Mouse (Mus musculus) frontal cortex, postnatal 36 days (tissue): ENCODE measurements around the gene 4931406P16Rik.

Experiments used
- DNase-seq, 2 experiments: peaks; one replicate each; pipeline ENCODE4 v3.0.0; 2022; ENCODE audit warnings: low spot score in 2 of 2

4931406P16Rik gene

DNA sequence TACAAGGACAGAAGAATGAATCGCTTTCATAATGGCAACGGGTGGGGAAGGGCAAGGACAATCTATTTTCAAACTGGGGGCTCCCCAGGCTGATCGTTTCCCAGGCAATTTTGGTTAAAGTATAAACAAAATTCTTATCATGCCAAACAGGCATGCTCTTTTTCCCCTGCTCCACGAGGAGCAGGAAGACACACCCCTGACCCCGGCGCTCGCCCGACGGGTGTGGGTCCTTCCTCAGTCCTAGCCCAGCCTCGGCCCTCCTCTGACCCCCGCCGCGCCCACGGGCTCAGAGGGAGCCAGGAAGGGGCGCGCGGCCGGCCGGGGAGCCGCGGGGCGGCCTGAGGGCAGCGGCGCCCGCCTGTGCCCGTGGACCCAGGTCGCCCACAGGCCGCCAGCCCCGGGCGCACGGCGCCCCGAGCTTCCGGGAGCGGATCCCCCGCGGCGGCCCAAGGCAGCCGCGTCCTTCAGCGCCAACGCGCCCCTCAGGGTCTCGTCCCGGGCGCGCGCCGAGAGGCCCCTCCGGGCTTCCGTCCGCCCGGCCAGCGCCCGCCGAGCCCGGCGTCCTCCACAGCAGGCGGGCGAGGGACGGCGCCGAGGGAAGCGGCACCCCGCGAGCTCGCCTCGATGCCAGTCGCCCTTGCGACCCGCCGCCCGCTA, 437 bp downstream of the 4931406P16Rik start:
- DNase-seq = no peak

DNA sequence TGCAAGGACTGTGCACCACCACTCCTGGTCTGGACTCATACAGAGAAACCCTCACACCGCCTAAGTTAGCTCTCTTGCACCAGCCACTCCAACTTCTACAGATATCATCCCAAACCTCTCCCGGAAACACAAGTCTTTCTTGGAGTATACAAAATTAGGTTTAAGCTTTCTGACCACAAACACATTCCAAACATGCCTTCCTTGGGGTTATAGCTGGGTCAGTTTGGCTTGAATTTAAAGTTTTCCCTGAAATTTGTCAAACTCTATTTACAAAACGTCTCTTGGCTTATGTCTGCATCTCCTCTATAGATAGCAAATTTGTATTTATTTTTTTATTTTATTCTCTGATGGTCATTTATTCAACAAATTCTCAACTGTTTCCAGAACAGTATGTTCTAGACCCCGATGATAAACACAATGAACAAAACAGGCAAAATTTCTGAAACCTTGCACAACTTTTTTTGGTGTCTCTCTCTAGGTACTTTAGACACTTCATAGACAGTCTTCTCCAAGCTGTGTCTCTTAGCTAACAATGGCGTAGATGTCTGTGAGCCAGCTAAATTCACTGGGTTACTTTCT, 4.1 kb downstream of the 4931406P16Rik start:
- DNase-seq = no peak

DNA sequence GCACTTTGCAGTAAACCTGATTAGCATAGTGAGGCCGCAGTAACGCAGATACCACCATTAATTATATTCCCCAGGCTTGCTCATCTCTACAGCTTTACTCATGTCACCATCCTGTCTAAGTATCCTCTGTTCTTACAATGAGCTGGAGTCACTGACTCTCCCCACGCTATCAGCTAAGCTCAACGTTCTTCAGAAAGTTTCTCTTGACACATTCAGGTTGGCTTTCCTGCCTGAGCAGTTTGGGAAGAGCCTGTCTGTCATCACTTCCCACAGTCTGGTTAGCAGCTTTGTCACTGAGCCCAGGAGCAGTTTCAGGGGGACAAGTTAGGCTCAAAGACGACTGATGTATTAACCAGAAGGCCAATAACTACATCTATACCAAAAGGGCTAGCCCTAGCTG, 4.8 kb downstream of the 4931406P16Rik start:
- peak in 1 of 2 experiments; percentile 15 for DNase-seq

DNA sequence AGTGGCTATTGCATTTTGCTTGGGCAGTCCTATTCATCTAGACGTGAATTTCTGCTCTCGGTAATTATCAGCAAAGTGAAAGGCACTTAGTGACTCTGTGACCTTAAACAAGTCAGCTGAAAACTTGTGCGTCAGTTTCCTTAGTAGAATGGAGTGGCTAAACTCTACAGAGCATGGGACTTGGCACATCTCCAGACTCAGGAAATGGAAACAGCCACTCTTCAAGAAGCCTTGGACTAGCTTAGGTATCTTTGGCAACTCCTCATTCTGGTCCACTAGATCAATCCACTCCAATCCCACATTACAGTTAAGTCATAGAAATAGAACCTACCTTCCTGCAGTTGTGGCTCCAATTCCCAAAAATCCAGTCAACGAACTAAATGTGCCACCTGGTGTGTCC, 7.9 kb downstream of the 4931406P16Rik start:
- no peak for DNase-seq

DNA sequence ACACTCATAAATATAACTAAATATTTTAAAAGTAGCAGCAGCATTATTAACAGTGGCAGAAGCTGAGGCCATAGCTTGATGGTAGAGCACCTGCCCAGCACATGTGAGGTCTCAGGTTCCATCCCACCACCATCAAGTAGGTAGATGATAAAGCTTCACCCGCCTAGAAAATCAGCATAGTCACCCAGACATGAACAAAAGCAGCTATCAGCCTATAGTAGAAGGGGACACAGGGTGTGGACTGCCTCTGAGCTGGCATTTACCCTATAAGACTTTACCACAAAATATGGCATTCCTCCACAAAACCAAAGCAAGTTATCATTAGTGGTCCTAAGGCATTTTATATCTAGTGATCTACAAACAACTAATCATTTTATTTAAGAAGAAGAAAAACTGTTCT, 10.7 kb downstream of the 4931406P16Rik start:
- DNase-seq = no peak

DNA sequence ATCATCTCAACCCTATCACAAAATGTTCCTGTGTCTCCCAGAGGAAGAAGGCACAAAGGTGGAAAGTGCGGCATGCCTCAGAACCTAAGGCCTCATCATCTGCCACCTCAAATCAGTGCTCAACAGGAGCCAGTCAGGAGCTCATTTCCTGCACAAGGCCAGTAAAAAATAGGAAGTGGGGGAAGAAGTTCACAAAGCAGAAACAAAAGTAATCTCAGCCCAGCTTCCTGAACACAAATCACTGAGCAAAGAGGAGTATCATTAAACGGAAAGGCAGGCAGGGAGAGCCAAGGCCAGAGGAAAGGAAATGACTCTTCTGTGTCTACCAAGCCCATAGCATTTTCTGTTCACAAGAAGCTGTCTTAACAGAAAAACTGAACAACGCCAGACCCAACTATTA, 11.4 kb downstream of the 4931406P16Rik start:
- no peak for DNase-seq

DNA sequence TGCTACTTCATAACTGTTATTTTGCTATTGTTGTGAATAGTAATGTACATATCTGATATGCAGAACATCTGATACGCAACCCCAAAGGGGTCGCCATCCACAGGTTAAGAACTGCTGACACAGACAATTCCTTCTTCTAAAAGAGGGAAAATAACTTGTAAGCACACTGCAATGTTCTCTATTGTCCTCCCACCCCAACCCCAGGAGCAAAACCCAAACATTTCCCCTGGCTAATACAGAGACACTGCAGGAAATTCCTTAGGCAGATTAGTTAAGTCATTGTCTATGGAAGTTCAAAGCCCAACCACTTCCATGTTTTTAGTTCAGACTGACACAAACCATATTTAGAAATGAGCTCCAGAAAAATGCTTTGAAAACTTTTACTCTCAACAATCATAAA, 14.5 kb downstream of the 4931406P16Rik start:
- no peak for DNase-seq

DNA sequence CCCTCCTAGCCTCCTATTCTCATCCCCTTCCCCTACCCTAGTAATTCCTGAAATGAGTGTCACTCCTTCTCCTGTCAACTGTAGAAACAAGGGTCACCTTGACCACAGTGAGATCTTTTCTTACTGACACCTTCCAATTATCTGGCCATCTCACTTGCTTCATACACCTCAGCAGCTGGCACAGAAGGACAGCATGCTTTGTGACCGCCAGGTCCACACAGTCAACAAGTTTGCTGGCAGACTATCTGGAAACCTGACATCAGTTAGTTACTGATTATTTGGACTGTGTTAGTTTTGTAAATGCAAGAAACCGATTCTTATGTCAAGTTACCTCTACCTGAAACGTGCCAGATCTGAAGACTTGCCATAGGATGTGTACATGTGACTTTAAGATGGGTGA, 17.2 kb downstream of the 4931406P16Rik start:
- no peak for DNase-seq

DNA sequence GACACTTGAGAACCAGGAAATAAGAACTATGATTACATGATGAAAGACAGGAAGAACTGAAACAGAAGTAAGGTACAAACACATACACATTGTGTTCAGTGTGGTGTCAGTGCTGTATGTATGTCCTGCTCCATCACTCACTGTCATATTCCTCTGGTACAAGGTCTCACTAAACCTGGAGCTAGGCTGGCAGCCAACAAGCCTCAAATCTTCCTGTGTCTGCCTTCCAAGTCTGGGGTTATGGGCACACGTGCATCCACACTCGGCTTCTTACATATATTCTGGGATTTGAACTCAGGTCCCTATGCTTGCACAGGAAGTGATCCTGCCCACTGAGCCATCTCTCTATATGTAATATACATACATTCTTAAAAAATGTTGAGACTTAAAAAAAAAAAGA, 20.7 kb downstream of the 4931406P16Rik start:
- no peak for DNase-seq

DNA sequence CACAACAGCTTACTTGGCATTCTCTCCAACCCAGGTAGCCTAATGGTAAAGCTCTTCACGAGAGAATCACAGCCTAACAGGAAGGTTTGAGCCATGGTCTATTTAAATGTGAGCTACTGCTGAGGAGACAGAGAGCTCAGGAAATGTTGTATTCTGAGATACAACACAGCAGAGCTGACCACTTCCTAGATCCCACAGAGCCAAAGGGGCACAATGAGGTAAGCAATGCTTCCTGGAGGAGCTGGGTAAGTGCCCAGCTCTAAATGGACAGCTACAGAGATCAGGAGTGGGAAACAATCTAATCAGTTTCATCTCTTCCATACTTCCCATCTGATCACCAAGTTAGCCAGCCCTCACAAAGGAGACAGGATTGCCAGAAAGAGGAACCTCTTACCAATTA, 22.1 kb downstream of the 4931406P16Rik start:
- no peak for DNase-seq

DNA sequence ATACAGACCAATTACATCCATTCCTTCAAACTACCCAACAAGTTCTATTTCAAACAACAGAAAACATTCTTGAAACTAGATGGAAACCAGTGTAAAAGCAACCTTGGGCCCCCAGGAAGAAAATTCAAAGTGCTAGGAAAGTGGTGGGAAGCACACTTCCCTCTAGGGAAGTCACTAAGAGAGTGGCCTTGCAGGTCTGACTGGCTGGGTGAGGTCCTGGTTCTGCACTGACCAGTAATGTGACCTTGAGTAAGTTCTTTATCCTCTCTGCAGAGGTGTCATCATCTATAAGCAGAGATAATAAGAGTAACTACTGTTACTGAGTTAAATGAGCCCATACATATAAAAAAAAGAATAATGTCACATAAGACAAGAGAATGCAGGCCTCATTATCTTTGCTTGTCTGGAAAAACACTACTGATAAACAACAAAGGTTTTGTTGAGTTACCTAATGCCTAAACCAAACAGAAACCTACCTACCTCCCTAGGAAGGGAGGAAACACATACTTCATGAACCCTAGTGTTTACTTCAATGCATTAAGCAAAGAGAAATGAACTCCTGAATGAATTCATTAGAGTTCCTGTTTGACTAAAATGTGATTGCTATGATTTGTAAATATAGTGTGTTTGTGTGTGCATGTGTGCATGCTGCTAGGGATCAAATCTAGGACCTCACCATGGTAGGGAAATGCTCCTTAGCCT, 22.8 kb downstream of the 4931406P16Rik start:
- no peak for DNase-seq

DNA sequence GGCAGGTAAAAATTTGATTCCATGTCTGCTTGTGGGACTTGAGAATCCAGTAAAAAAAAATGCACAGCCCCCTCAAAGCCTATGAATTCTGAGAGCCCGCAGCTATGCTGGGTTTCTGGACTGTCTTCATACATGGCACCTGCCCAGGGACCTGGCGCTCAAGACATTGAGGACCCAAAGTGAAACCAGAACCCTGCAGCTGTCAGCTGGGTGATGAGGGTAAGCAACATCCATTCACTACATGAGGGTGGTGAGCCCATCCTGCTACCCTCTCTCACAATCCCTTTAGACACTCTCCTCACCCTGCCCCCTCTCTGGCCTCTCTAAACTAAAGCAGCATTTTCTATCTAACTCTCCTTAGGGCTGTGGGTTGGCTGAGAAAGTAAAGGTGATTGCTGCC, 35.7 kb downstream of the 4931406P16Rik start:
- no peak for DNase-seq

DNA sequence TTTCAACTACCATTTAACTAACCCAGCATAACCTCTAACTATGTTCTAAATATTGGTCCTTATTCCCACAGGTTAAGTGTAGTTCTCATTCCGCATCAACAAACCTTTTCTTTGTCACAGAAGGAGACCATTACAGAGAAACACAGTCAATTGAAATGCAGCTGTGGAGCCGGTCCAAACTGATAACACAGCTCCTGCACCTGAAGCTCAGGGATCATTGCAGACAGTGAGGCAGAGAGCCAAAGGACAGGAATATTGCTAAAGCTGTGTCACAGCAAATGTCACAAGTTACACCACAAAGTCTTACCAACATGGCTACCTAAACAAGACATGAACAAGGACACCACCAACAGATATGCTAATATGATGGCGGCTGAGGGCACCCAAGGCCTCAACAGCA, 37.3 kb downstream of the 4931406P16Rik start:
- no peak for DNase-seq

DNA sequence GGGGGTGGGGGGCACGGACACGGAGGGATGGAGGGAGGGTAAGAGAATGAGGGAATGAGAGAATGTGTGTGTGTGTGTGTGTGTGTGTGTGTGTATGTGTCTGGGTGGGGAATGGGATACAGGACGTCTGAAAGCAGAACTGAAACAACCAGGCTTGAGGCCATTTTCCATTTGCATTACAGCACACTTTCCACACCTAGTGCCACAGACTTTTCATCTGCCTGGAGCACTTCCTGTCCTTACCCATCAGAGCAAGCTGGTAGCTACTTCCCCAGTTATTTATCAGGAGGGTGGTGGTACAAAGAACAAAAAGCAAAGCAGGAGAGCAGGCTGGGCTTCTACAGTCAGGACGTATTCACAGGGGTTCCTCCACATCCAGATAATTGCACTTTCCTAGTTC, 40.9 kb downstream of the 4931406P16Rik start:
- DNase-seq = no peak

DNA sequence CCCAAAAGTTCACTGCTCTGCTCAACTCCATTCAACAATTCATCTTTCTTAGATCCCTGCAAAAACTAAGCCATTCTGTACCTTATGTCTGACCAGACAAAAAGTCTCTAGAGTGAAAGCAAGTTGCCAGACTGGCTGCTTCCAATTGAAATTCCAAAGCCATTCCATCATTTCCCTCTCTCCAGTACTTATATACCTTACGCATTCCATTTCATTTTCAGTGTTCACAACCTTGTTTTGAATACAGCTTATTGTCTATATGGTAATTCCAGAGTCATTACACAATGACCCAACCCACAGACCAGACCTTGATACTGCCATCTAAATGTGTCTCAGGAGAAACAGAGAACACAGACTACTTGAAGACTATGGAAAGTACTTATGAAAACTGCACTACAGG, 44.9 kb downstream of the 4931406P16Rik start:
- DNase-seq = no peak

DNA sequence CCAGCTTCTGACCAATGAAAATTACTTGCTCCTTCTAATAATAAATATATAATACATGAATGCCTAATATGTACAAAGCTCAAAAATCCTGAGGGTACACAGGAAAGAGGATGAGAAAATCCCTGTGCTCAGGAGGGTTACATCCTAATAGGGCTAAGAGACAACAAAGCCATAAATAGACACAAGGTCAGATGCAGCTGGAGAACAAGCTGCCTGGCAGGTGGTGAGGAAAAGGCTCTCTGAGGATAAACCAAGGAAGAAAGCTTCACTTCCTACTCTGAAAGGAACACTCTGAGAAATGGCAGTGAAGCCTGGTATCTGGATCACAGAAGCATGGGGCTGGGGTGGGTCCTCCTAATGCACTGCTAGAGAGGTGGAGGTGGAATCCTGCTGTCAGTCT, 46.9 kb downstream of the 4931406P16Rik start:
- DNase-seq = no peak

DNA sequence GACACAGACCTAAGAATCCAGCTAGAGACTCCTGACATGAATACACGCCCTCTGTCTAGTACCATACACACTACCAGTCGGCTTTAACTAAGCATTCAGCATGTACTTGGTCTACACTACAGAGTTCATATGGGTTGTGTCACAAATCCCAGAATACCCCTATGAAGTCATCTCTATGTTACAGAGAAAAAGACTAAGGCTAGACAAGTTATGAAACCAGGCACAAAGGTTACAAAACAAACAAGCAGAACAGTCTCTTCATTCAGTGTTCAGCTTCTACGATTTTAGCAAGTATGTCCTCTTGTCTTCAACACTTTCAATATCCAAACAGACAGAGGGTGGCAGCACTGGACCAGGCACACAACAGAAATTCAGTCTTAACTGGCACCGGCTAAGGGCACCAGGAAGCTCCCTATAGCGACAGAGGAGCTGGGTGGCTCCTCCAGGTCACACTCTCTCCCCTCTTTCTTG, 47.4 kb downstream of the 4931406P16Rik start:
- DNase-seq = peak; percentile 55 to 83

DNA sequence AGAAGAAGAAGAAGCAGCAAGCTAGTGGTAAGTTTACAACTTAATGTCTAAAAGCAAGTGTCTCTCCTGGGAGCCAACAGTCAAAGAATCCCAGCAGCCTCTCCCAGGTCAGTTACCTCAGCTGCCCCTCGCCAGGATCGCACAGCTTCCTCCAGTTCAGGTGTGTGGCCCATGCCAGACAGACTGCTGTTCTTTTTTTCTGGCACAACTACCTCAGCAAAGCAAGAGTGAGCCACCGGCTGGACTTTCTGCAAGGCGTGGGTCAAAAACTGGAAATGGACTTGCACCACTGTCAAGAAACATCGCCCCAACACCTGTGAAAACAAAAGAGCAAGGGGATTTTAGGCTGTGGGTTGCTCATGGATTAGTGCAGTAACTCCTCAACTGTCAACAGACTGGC, 49.9 kb downstream of the 4931406P16Rik start:
- no peak for DNase-seq

DNA sequence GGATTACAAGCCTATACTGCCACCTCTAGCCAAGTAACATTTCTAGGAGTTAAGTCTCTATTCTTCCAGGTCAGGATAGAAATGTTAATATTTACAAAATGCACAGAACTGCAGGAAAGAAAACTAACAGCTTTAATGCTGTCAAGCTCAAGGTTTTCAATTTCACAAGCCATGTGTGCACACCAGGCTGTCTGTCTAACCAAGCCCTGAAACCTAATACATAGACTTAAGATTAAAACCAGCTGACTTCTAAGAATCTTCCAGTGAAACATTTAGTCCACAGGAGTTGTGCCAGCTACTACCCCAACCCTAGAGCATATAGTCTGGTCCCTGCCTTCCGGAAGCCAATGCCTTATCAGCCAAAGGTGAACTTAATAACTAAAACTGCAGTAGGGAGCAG, 54.9 kb downstream of the 4931406P16Rik start:
- DNase-seq = no peak

DNA sequence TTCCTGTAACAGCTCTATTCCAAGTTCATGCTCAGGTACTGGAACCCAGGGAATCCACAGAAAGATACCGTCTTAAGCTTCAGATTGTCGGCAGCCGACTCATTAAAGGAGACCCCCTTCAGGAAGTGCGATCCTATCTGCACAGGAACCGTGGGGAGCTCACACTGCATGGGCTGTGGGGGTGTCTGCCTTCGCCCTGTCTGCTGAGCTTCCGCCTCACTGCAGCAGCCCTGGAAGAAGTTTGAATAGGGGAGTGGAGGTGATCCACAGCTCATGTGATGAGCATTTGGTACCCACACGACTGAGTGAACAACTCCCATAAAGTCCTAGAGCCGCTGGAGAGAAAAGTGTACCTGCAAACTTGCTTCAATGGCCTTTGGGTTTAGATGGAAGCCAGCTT, 56.1 kb downstream of the 4931406P16Rik start:
- DNase-seq = peak in 1 of 2 experiments; percentile 24

DNA sequence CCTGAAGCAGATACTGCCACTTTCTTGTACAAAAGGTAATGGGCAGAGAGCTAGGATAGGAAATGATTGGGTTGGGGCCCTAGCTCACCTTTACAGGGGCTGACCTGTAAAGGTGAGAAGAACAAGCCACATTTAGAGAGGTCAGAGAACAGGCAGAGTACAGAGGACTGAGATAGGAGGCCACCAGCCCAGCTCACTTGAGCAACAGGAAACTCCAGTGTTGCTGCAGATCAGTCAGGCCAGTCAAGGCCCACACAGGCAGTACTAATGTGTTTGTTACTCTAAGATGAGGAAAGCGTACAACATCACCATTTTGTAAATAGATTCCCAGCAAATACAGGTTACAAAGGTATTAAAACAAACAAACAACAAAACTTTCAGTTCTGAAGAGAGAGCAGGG, 57.4 kb downstream of the 4931406P16Rik start:
- no peak for DNase-seq

DNA sequence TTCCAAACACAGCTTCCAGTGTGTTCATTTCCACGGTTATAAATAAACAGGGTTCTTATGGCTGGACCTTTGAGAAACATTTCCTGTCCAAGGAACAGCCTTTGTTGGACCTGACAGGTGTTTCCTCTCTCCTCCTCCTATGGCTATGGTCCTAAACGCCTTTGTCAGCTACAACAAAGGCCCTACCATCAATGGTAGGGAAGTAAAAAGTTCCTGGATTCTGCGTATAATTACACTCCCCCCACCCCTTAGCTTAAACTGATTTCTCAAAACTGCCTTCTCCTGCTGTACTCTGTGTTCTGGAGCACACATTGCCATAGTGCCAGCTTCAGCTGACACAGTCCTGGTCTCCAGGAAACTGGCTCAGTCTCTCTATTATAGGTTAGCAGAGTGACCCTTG, 58.2 kb downstream of the 4931406P16Rik start:
- DNase-seq = no peak

DNA sequence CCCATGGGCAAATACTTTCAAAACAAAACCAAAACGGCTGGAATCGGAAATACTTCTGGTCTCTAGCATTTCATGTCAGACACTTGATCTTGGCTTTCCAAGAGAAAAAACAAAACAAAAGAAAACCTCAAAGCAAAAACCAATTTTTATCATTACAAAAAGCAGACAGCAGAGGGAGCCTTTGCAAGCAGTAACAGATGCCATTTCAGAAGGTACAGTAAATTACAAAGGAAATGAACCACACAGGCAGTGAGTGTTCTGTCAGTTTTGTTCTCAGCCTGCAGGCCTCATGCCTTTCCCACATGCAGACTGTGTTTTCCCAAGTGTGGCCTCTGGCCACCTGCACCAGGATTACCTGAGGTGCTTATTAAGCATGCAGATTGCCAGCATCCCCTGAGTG, 61.3 kb downstream of the 4931406P16Rik start:
- DNase-seq = peak in 1 of 2 experiments; percentile 35
